Mouse (Mus musculus): Measurements from ENCODE around the gene Arl6ip1.
A peak's percentile ranks its signal among the peaks of the same experiment; 100 is the strongest.
"Not testable (repeated sequence)": the region's sequence is repeated elsewhere in the genome, so short reads cannot be mapped to it uniquely, and the experiment has no call there.

The Arl6ip1 gene

GRCm38 (mm10) chr7:118129430-118130041 lies at the start of gene Arl6ip1:
TSS of gene Arl6ip1 (minus strand) at chr7:118129662.
- peak; percentile 93 to 95 for DNase-seq

DNA sequence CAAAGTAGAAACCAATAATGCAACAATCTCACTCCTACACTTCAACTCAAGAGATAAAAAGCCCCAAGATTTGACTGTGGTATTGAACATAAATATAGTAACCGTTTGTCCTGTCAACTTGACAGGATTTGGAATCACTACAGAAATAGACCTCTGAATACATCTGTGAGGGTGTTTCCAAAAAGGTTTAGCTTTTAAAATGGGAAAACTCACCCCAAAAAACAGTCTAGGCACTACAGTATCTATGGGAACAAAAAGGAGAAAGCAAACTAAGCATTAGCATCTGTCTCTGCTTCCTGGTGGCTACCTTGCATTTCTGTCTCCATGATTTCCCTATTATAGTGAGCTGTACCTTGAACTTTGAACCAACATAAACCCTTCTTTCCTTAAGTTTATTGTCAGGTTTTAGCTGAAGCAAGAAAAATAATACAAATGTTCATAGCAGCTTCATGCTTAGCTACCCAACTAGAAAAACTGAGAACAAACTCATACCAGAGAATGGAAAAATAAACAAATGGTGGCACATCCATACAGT lies 46.4 kb upstream of the Arl6ip1 start:
- no peak for DNase-seq

DNA sequence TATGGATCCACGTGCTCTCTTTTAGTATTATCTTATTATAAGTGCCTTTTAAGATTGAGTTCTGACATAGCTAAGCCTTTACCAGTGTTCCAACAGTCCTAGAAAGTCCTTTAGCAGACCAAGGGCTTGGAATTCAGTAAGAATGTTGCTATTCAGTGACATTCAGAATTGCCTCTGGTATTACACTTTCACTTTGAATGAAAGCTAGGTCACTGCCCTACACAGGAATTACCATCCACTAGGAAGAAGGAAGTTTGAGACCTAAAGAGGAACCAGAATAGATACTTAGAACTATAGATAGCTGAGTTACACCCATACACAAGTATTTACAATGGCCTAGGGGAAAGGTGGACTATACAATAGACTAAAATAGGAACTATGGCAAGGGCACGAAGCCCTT lies 40.7 kb upstream of the Arl6ip1 start:
- DNase-seq: not testable (repeated sequence)

GRCm38 (mm10) chr7:118163006-118163405 lies 33.5 kb upstream of the Arl6ip1 start:
- DNase-seq: no peak

DNA sequence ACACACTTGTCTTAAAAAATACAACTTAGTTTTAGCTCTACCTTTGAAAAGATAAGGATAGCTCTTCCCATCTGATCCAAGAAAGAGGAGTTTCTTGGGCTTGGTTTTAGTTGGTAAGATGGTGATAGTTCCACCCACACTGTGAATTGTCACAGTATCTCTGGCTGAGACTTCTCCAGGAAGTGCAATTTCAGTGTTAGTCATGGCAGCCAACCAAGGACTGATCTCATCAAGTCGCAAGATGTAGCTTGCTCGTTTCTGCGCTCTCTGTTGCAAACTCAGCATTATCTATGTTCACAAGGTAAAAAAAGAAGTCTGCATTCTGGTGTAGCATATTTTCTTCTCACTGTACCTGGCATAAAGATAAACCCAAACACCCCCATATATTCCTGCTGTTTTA lies 30.7 kb upstream of the Arl6ip1 start:
- DNase-seq: peak in 1 of 2 experiments; percentile 27

DNA sequence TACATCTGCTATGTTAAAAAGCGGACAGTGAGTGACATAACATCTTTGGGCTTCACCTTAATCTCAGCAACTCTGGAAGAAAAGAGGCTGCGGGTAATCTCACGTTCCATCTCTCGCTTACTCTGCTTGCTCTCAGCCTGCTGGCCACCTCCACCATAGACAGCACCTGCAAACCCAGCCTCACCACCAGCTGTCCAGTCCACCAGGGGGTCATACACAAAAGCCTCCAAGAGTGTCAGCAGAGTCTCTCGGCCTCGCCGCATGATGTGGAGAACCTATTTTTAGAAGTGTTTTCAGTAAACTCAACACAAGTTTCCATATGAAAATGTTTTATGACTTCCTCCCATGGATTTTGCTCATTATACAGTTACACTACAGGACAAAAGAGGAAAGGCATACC lies 27.0 kb upstream of the Arl6ip1 start:
- DNase-seq: peak; percentile 36 to 44

GRCm38 (mm10) chr7:118154150-118154549 lies 24.7 kb upstream of the Arl6ip1 start:
- no peak for DNase-seq

GRCm38 (mm10) chr7:118143602-118144001 lies 14.1 kb upstream of the Arl6ip1 start:
- DNase-seq: no peak

DNA sequence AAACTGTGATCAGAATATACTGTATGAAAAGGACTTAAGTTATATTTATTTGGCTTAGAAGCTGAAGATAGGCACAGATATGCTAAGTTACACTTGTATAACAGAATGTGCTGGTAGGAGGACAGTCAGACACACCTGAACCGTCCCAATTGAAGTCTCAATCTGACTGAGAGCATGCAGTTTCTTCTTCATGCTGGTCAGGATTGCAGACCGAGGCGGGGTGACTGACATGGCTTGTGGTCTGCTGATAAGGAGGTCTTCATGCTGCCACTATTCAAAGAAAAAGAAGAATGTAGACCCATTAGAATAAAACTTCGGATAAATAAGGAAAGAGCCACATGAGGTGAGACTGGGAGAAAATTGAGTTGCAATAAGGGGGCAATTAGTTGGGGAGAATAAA lies 13.7 kb upstream of the Arl6ip1 start:
- no peak for DNase-seq

DNA sequence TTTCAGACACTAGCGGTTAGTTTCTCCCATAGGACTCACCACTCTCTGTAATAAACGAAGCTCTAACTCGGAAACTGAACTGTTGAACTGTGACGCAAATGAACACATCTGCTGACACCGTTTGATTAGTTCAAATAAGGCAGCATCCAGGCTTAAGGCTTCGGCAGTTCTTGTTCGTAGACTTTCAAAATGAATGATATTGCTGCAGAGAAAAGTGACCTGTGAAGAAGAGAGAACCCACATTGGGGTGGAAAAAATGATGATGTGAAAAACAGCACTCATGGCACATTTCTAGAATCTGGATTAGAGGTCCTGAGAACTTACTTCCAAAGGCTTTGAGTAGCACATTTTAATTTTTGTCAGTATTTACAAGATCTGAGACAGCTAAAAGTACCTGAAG lies 11.8 kb upstream of the Arl6ip1 start:
- no peak for DNase-seq

GRCm38 (mm10) chr7:118135128-118135527 lies 5.7 kb upstream of the Arl6ip1 start:
- no peak for DNase-seq

DNA sequence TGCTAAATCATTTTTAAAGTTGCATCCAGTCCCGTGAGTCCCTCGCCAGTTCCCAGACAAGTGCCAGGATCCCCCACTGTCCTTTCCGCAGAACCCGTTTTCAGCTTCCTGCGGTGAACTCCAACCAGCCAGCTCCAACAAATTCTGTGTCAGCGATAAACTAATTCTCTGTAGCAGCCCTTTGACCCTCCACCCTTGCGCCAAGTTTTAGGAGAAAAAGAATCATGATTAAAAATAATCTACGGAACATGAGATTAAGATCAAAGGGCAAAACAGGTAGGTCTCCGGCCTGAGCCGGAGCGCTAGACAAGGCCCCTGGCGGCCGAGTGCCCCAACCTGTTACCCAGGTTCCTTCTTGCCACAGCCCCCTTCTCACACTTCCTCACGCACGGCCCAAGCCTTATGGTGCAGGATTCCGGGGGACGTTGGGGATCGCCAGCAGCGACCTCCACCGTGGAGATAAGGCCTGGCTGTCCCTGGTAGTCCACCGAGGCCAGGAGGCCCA lies 485 bp downstream of the Arl6ip1 start:
- DNase-seq: peak; percentile 47 to 51

DNA sequence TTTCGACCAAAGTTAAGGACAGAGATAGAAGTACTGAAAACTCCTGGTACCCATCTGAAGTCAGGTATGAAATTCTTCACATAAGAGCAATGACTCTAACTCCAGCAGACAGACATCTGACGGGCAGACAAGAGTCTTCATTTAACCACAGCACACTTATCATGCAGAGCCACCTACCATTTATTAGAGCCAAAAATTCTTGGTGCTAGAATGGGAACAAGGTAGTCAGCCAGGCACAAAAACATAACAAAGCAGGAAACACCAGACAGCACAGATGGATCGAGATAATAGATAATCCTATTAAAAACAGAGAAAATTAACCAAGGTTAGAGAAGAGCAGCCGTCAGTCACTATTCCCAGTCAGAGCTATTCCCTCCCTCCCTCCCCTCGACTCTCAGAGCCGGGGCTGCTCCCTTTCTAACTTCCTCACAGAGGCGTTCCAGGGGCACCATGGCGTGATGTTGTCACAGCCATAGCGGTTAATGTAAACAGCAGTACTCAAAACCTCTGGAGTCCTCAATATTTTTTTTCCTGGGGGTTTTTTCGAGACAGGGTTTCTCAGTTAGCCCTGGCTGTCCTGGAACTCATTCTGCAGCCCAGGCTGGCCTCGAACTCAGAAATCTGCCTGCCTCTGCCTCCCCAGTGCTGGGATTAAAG lies 3.1 kb downstream of the Arl6ip1 start:
- no peak for DNase-seq

GRCm38 (mm10) chr7:118125736-118126135 lies 3.7 kb downstream of the Arl6ip1 start:
- DNase-seq: no peak

DNA sequence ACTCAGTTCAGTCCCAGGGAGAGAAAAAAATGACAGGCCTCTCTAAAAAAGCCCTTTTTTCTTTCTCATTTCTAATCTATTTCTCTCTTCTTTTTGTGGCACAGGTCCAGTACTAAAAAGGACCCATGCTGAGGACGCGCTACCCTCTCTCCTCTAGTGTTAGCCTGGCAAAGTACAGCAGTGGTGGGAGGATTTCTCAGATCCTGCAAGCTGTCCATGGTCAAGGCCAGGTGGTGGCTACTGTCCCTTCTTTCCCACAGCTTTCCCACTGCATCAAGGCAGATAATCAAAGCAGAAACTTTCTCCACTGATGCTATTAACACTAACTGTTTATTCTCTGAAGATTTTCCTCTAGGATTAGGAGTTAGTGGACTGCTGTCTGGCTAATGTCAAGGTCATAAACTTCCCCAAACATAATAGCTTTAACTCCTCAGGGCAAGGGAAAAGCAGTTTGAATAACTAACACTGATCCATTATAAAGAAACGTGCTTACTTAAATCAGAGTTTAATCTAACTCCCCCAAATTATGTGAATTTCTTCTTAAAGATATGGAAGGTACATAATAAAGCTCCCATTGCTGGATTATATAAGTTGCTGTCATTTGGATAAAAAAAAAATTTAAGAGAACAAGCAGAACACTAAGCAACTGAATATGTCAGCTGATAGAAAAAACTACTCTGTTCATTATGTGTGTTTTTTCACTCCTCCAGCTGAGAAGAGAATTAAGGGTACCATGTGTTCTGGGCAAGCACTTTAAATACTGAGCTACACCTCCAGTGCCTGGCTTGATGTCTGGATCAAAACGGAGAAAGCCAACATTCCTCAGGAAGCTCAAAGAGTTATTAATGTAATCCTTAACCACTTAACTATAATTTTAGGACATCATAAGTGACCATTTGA lies 5.7 kb downstream of the Arl6ip1 start:
- DNase-seq: no peak

DNA sequence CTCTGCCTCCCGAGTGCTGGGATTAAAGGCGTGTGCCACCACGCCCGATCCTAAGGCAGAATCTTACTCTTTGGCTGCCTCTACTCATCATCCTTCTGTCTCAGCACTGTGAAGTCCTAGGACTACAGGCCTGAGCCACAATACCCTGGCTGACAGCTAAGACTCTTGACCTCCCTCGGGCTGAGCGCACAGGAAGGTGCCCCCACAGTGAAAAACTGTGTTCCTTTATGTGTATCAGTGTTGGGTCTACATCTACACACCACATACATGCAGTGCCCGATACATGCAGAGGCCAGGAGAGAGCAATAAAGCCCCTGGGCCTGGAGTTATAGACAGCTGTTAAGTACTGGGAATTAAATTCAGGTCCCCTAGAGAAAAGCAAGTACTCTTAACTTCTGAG lies 7.2 kb downstream of the Arl6ip1 start:
- no peak for DNase-seq

GRCm38 (mm10) chr7:118120654-118121053 lies 8.8 kb downstream of the Arl6ip1 start:
- DNase-seq: no peak

DNA sequence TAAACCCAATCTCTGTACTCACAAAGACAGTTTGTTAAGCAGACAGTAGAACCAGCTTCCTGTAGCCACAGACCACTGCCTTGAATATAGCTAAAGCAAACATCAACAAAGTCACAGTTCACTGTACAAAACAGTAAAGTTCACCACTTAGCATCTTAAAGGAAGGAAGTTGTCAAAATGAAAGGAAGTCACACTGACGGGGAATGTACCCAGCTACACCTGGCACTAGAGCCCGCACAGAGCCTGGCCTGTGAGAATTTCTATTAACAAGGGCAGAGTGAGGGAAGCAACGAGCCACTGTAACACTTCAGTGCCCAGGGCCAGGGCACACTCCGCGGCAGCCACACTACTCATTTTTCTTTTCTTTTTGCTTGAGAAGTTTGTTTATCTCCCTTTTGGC lies 9.5 kb downstream of the Arl6ip1 start:
- no peak for DNase-seq

GRCm38 (mm10) chr7:118119142-118119541 lies 10.3 kb downstream of the Arl6ip1 start:
- no peak for DNase-seq

GRCm38 (mm10) chr7:118118426-118118825 lies 11.0 kb downstream of the Arl6ip1 start:
- DNase-seq: no peak

DNA sequence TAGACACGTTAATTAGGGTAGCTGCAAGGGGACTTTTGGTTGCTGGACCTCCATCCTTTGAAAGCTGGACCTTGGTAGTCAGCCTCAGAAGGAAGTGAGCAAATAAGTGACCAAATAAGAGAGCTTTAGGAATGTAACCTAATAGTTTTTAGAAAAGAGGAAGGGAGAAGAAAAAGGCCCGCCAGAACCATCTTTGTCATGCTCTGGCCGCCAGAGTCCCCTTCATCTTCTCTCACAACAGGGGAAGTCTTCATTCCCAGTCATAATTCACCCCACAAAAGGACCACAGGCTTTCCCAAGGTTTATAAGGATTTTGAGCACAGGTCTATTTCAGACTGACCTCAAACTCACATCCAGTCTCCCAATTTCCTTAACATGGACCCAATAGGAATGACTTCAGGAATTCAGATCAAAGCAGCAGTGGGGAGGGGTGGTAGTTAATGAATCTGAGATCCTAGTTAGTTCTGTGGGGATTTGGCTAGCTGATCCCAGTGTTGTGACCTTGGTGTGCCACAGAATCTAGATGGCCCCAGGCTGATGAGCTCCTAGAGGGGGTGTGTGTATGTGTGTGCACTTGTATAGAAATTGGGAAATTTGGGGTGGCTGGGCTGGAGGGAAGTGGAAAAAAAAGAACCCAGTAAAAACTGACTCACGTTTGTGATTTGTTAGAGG lies 11.8 kb downstream of the Arl6ip1 start:
- DNase-seq: no peak

- DNase-seq: no peak
These were observed 12.5 kb downstream of the Arl6ip1 start for GRCm38 (mm10) chr7:118116787-118117538.
